Mouse (Mus musculus) retina, postnatal 1 day (tissue): ENCODE data around the gene Gnaz.
A peak's percentile ranks its signal among the peaks of the same experiment; 100 is the strongest.

Source experiments
- DNase-seq: peaks from one replicate; pipeline ENCODE4 v3.0.0-alpha.2; 2012

The Gnaz gene

DNA sequence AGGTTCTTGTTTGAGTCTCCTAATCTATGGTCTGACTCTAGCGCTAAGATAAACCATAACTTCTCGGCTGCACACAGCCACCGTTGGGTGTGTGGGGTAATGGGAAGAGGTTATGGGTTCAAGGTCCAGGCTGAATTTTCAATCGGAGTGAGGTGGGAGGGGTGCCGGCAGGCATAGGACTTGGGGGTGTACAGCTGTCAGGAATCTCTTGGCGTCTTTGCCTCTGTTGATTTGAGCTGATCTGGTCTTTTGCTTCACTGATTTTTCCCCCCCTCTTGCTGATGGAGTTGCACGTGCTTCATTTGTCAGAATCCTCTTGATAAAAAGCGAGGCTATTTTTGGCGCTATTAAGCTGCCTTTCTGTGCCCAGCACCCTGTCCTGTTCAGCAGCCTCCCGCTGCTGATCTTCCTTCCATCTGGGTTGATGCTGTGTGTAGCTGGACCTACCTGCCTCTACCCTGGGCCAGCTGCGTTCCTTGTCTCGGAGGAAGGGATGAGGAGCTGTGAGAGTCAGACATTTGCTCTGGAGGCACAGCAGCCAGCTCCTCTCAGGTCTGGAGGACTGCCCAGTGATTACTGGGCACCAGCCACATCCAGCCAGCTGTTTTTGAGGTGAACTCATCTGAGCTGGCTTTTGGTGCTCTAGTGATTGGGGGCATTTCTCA lies 96.5 kb downstream of the Gnaz start:
- DNase-seq: peak; percentile 51

GRCm38 (mm10) chr10:75065691-75066090 lies 98.7 kb downstream of the Gnaz start:
- DNase-seq: peak; percentile 21
